Mouse (Mus musculus) forebrain, embryonic 10.5 days (tissue): ENCODE measurements around the gene Ndufa5. TPM values are rescaled to one million over a fixed set of nuclear protein-coding genes. Genes with fewer than 3 reads are reported as not detected.

ENCODE experiments used
- DNase-seq: peaks from one replicate; pipeline ENCODE4 v3.0.0-alpha.2; 2017; ENCODE audit warnings: low spot score; ENCODE audit errors: extremely low spot score
- H3K27ac ChIP-seq: fragments of 300-500 bp; sonication (generic); 2 replicates; pipeline ENCODE4 v1.5.1; 2016; ENCODE audit warnings: mild to moderate bottlenecking
- H3K27me3 ChIP-seq: fragments of 300-500 bp; sonication (generic); 2 replicates; pipeline ENCODE4 v1.6.1; 2016; ENCODE audit warnings: mild to moderate bottlenecking; ENCODE audit not compliant: poor library complexity, severe bottlenecking
- H3K36me3 ChIP-seq: fragments of 300-500 bp; sonication (generic); replicated peaks from 2 replicates; pipeline ENCODE4 v1.6.1; 2016; ENCODE audit warnings: mild to moderate bottlenecking, moderate library complexity
- H3K4me1 ChIP-seq: fragments of 300-500 bp; sonication (generic); 2 replicates; pipeline ENCODE4 v1.6.1; 2016
- H3K4me3 ChIP-seq: fragments of 300-500 bp; sonication (generic); 2 replicates; pipeline ENCODE4 v1.5.1; 2016; ENCODE audit warnings: mild to moderate bottlenecking, moderate library complexity
- H3K9me3 ChIP-seq: fragments of 300-500 bp; sonication (generic); 2 replicates; pipeline ENCODE4 v1.6.1; 2016; ENCODE audit warnings: mild to moderate bottlenecking, moderate library complexity
- WGBS: fragments of 180-500 bp; shearing (Covaris S2); methylation state at CpG from one replicate; pipeline ENCODE4 v1.1.7; 2016; 5-methylcytosine and 5-hydroxymethylcytosine counted together
- polyA plus RNA-seq: library from polyadenylated mRNA; unstranded; fragments of >200 nt; fragmentation: Nextera tagmentation; extraction: Ambion mirVana; gene quantifications from 2 replicates; pipeline ENCODE4 v1.2.1, GENCODE M21; 2016

Gene Ndufa5
- polyA plus RNA-seq, 1 experiment from 2014 or later: 258 TPM

- Histone ChIP-seq H3K27ac (no peak overlapping the region), H3K4me3 (no peak overlapping the region), H3K36me3 (no peaks in the 10 kb centered on the region), H3K9me3 (no peaks in the 10 kb centered on the region), H3K4me1 (no peaks in the 10 kb centered on the region), H3K27me3 (no peaks in the 10 kb centered on the region)
- 89% methylated on average over 1 of the region's 1 CpGs for WGBS
- DNase-seq: no peak
These were observed 19.1 kb upstream of the Ndufa5 start for GRCm38 (mm10) chr6:24546716-24547420.

GRCm38 (mm10) chr6:24543119-24543591, 15.3 kb upstream of the Ndufa5 start:
- no peak overlapping the region for H3K4me3 ChIP-seq
- H3K36me3 ChIP-seq: no peaks in the 10 kb centered on the region
- no peaks in the 10 kb centered on the region for H3K27me3 ChIP-seq
- H3K4me1 ChIP-seq: no peaks in the 10 kb centered on the region
- no peak for DNase-seq
- no peaks in the 10 kb centered on the region for H3K9me3 ChIP-seq
- 82% methylated on average over 6 of the region's 6 CpGs for WGBS
- no peak overlapping the region for H3K27ac ChIP-seq

DNA sequence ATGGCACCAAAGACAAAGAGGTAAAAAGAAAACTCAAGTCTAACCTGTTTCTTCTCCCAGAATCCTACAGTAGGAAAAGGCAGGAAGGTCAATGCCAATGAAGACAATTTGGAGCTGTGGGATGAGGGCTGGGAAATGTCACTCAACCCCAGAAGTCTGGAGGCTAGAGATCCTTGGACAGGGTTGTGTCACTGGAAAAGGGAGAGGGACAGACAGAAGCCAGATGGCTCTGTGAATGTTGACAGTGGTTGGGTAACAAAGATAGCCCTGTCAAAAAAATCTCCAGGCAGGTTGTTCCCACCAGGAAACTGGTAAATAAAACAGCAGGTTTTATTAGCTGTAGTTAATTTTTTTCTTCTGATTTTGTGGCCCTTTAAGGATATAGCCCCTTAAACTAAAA, 14.6 kb upstream of the Ndufa5 start:
- Histone ChIP-seq H3K27me3 (no peaks in the 10 kb centered on the region), H3K27ac (no peak overlapping the region), H3K4me3 (no peak overlapping the region), H3K36me3 (no peaks in the 10 kb centered on the region), H3K9me3 (no peaks in the 10 kb centered on the region), H3K4me1 (no peaks in the 10 kb centered on the region)
- no peak for DNase-seq

DNA sequence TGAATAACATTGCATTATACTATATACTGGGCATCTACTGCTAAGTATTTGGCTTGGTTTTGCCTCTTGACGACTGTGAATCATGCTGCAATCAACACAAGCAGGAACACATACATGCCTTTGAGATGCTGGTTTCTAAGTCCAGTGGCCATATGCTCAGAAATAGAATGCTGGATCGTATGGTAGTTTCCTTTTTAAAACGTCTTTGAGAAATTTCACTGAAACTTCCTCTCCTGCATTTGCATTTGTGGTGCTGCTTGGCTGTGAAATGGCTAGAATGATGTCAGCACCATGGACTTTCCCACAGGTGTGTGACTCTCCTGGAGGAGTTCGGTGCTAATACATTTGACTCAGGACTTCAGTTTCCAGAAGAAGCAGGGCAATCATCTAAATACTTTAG, 12.3 kb upstream of the Ndufa5 start:
- Histone ChIP-seq H3K9me3 (no peaks in the 10 kb centered on the region), H3K27ac (no peak overlapping the region), H3K4me1 (no peaks in the 10 kb centered on the region), H3K4me3 (no peak overlapping the region), H3K36me3 (no peaks in the 10 kb centered on the region), H3K27me3 (no peaks in the 10 kb centered on the region)
- no peak for DNase-seq
- WGBS: 82% methylated on average over 4 of the region's 4 CpGs

- Histone ChIP-seq H3K9me3 (no peaks in the 10 kb centered on the region), H3K4me3 (no peak overlapping the region), H3K27me3 (no peaks in the 10 kb centered on the region), H3K4me1 (no peaks in the 10 kb centered on the region), H3K27ac (no peak overlapping the region), H3K36me3 (no peaks in the 10 kb centered on the region)
- 87% methylated on average over 3 of the region's 3 CpGs for WGBS
- DNase-seq: no peak
These were observed 10.6 kb upstream of the Ndufa5 start for GRCm38 (mm10) chr6:24538435-24538834.

DNA sequence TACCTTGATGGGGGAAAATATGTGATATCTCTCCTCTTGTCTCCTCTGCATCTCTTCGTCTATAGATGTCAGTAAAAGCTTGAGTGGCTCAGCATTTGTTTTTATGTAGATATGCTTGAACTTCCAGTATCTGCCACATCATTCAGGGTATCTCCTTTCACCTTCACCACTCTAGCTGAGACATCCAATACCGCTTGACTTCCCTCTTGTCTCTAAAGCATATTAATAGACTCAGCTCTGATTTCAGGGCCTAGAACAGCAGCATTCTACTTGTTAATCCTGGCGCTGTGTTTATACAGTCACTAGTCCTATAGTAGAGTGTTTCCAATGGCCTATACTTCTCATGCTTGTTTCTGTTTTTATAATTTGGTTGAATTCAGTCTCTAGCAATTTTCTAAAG, 5.0 kb upstream of the Ndufa5 start:
- 84% methylated on average over 3 of the region's 3 CpGs for WGBS
- H3K9me3 ChIP-seq: no peaks in the 10 kb centered on the region
- DNase-seq: no peak

DNA sequence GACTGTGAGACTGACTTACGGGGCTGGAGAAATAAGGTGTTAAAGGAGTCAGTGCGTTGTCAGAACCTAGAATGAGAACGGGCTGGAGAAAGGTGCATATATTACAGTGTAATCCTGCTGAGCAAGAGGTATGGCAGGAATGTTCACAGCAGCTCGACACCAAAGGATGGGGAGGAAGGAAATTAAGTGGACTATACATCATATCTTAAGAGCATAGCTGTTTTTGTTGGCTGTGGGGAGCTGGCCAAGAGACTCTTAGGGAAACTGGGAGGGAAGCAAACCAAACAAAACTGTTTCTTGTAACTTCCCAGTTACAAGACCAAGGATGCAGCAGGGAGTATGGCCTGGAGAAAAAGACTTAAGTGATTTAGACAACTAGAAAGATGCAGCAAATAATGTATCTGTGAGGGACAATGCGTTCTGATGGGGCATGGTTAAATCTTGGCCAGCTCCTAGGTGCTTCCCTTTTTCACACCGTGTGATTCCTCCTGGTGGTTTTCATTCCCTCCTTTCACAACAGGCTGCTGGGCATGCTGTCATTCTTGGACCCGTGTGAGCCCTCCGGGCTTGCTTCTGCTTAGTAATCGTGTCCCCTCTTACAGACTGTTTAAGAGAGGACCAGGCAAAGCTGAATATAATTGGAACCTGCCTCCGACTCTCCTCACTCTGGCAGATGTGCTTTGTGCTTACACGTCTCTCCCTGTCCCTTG, 3.1 kb upstream of the Ndufa5 start:
- H3K9me3 ChIP-seq: no peaks in the 10 kb centered on the region
- H3K27me3 ChIP-seq: no peaks in the 10 kb centered on the region
- no peak overlapping the region for H3K4me3 ChIP-seq
- 70% methylated on average over 11 of the region's 11 CpGs for WGBS
- DNase-seq: no peak
- no peaks in the 10 kb centered on the region for H3K36me3 ChIP-seq
- peaks cover 25% of the 10 kb centered on the region for H3K4me1 ChIP-seq
- no peak overlapping the region for H3K27ac ChIP-seq

More for the DNA sequence above, 5.0 kb upstream of the Ndufa5 start:
- no peaks in the 10 kb centered on the region for H3K36me3 ChIP-seq
- peaks cover 14% of the 10 kb centered on the region for H3K4me1 ChIP-seq
- H3K4me3 ChIP-seq: no peak overlapping the region
- H3K27me3 ChIP-seq: no peaks in the 10 kb centered on the region
- H3K27ac ChIP-seq: no peak overlapping the region

GRCm38 (mm10) chr6:24530166-24530565, 2.4 kb upstream of the Ndufa5 start:
- WGBS: 34% methylated on average over 4 of the region's 4 CpGs
- no peak overlapping the region for H3K4me3 ChIP-seq
- peak; percentile 26 for DNase-seq
- H3K9me3 ChIP-seq: no peaks in the 10 kb centered on the region
- no peak overlapping the region for H3K27ac ChIP-seq
- peaks cover 27% of the 10 kb centered on the region for H3K4me1 ChIP-seq
- no peaks in the 10 kb centered on the region for H3K36me3 ChIP-seq
- H3K27me3 ChIP-seq: no peaks in the 10 kb centered on the region

DNA sequence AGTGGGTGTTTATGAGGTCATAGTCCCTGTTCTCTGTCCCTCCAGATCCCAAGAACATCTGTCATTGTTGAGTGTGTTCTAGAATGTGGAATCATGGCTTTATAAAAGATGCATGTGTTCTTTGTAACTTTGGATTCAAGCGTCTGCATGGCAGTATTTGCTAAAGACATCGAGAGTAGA, 141 bp upstream of the Ndufa5 start, which contains the start of gene Asb15:
Gene Asb15, plus strand, starts transcription at position 81 of the 180 bp plus-strand sequence.
- Histone ChIP-seq H3K4me1 (peaks cover 27% of the 10 kb centered on the region), H3K4me3 (peak within 1 kb of the TSS; percentile 82), H3K27ac (peak within 1 kb of the TSS; percentile 80), H3K9me3 (no peaks in the 10 kb centered on the region), H3K27me3 (no peaks in the 10 kb centered on the region), H3K36me3 (peaks cover 8% of the 10 kb centered on the region)
- 55% methylated on average over 2 of the region's 2 CpGs for WGBS
- DNase-seq: no peak

GRCm38 (mm10) chr6:24525705-24526104, 2.1 kb downstream of the Ndufa5 start:
- no peaks in the 10 kb centered on the region for H3K27me3 ChIP-seq
- no peak overlapping the region for H3K27ac ChIP-seq
- H3K4me3 ChIP-seq: peak overlapping the region; percentile 82; the same call in 1 of the 2 replicates
- H3K4me1 ChIP-seq: peaks cover 22% of the 10 kb centered on the region
- no peaks in the 10 kb centered on the region for H3K9me3 ChIP-seq
- WGBS: 92% methylated on average over 3 of the region's 3 CpGs
- peaks cover 28% of the 10 kb centered on the region for H3K36me3 ChIP-seq
- DNase-seq: no peak

- H3K4me1 ChIP-seq: peaks cover 13% of the 10 kb centered on the region
- no peaks in the 10 kb centered on the region for H3K9me3 ChIP-seq
- no peak for DNase-seq
- H3K27ac ChIP-seq: no peak overlapping the region
- H3K27me3 ChIP-seq: no peaks in the 10 kb centered on the region
- peaks cover 29% of the 10 kb centered on the region for H3K36me3 ChIP-seq
- WGBS: 43% methylated on average over 2 of the region's 2 CpGs
- no peak overlapping the region for H3K4me3 ChIP-seq
These were observed 11.6 kb downstream of the Ndufa5 start for GRCm38 (mm10) chr6:24516197-24516596.

DNA sequence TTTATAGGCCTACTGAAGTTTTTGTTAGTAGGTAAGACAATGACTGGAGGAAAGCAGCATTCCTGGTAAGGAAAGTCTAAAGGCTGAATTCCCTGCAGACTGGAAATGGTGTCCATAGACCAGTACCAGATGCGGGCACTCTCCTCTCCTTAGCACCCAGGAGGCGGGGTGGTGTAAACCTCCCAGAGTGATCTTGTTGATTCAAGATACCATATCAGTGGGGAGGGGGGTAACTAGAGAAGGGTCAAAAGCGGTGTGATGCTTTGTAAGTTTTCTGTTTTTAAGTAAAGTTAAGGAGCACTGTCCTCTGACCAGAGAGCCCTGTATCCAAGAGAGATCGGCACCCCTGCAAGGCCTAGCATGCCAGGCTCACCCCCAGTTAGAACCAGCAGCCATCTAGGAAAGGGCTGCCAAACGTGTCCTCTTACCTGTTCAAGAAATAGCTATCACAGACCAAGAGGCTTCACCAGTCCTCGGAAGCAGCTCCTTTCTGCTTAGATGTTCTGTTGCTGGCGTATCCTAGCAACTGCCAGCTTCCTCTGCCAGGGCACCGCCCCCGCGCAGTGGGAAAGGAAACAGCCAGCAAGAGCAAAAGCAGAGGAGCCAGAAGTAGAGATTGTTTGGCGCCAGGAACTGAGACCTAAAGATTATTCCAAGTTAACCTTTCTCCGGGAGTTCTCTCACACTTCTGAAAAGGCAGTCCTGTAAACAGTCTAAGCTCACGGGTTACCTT, 13.1 kb downstream of the Ndufa5 start, which contains the start of gene Iqub:
Gene Iqub, minus strand, starts transcription at position 516 of the 733 bp plus-strand sequence.
- 24% methylated on average over 13 of the region's 13 CpGs for WGBS
- DNase-seq: peak; percentile 60
- peaks cover 13% of the 10 kb centered on the region for H3K4me1 ChIP-seq
- peaks cover 18% of the 10 kb centered on the region for H3K36me3 ChIP-seq
- H3K27ac ChIP-seq: peak within 1 kb of the TSS; percentile 36
- no peaks in the 10 kb centered on the region for H3K9me3 ChIP-seq
- no peaks in the 10 kb centered on the region for H3K27me3 ChIP-seq
- 0 out of 2 replicates have a peak within 1 kb of the TSS, but pooled peaks have one; percentile 2 for H3K4me3 ChIP-seq

- DNase-seq: no peak
- no peaks in the 10 kb centered on the region for H3K9me3 ChIP-seq
- H3K27ac ChIP-seq: no peak overlapping the region
- no peaks in the 10 kb centered on the region for H3K27me3 ChIP-seq
- 86% methylated on average over 2 of the region's 2 CpGs for WGBS
- H3K4me1 ChIP-seq: no peaks in the 10 kb centered on the region
- no peak overlapping the region for H3K4me3 ChIP-seq
- no peaks in the 10 kb centered on the region for H3K36me3 ChIP-seq
These were observed 23.7 kb downstream of the Ndufa5 start for GRCm38 (mm10) chr6:24504141-24504540.
